Mouse (Mus musculus): ENCODE measurements around the gene Ambra1. TPM values are rescaled to one million over a fixed set of nuclear protein-coding genes. Genes with fewer than 3 reads are reported as not detected.

Ambra1 gene
- total RNA-seq (2023), result 57.8 to 64.9 TPM (median 63.1 TPM) in 4 replicates

GRCm38 (mm10) chr2:91729971-91730821 is at the start of gene Ambra1:
Gene Ambra1, plus strand, starts transcription at chr2:91730134.

DNA sequence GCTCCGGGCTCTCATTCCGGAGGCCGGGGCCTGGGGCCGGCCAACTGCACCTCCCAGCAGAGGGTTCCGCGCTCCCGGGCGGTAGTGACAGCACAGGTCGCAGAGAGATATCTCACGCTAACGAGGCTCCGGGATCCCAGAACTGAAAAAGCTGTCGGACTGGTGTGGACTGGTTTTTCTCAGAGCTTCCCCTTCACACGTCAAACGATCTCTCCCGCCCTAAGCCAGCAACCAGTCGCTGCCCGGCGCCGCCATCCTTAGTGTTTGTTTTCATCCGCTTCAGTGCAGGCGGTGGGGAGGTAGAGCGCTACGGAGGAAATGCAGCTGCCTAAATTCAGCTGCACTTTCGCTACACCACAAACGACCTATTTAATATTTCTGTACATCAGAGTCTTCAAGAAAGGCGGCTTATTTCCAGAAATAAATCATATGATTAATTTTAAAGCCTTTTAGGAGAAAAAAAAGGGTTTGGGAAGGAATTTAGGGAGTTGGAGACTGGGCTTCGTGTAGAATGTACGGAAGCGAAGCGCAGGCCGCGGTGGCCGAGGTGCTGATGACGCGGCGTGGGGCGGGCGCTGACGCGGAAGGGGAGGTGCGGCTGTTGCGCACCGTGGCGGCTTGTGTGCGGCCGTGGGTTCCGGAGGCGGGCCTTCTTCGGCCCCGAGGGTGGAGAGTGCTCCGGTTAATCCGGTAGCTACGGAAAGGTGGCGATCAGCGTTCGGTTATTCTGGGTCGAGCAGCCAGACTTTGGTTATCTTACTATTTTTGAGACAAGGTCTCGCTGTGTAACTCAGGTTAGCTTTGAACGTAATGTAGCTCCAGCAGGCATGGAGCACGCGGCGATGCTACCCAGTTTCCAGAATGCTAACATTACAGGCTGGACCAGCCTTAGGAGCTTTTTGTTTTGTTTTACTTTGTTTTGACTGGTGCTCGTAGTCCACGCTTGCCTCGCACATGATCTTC is 19.4 kb upstream of the Ambra1 start, which contains the start of the genes Atg13 and Harbi1:
Gene Atg13 (minus strand): TSS at position 305 of the 963 bp plus-strand sequence.
Gene Harbi1 (plus strand): TSS at position 581 of the 963 bp plus-strand sequence.

DNA sequence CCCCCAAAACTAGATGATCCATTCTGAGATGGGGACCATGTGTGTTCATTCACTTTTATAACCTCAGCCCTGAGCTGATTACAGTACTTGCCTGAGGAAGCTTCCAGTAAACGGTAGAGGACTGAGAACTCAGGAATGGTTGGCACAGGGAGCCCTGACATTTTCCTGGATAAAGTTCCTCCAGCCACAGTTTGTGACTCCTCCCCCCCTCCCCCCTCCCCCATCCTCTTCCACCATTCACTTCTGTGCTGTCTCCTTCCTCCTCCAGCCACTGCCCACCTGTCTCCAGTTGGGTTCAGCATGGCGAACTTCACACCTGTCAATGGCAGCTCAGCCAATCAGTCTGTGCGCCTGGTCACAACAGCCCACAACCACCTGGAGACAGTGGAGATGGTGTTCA is 197.0 kb downstream of the Ambra1 start, which contains the start of gene Chrm4:
Gene Chrm4 (plus strand): TSS at position 301 of the 400 bp plus-strand sequence.

GRCm38 (mm10) chr2:91932160-91932711 is 202.3 kb downstream of the Ambra1 start, which contains the start of gene Mdk:
Gene Mdk, minus strand, starts transcription at chr2:91932297.

DNA sequence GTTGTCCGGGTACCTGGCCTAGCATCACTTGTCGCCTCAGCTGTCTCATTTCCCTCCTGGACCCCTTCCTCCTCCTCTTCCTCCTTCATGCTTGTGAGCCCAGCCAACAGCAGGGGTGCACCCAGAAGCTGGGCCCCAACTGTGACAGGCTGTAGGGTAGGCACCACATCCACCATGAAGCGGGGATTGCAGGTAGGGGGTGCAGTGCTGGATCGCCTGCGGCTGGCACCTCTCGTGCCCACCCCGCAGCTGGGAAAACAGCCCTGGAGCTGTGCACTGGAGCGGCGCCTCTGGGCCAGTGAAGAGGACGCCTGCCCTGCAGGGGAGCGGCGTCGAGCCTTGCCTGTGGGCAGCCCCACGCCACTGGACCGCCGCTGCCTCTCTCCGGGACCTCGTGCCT is 215.5 kb downstream of the Ambra1 start, which contains the start of gene Gm9821:
Gene Gm9821 (plus strand): TSS at position 221 of the 400 bp plus-strand sequence.

Other genes with a start within 250 kb of the Ambra1 start
- 33.1 to 42.2 TPM (median 38.7 TPM) in 4 replicates for gene Ckap5, start 203.4 kb upstream of the Ambra1 start, total RNA-seq (2023)
- gene F2, start 93.7 kb upstream of the Ambra1 start, total RNA-seq (2023), result not detected in 4 replicates
- 18.6 to 25.3 TPM (median 24.6 TPM) in 4 replicates for gene Zfp408, start 80.3 kb upstream of the Ambra1 start, total RNA-seq (2023)
- gene Arhgap1, start 80.3 kb upstream of the Ambra1 start, total RNA-seq (2023), result 52.1 to 63.7 TPM (median 59.9 TPM) in 4 replicates
- gene Atg13, start 19.6 kb upstream of the Ambra1 start, total RNA-seq (2023), result 30.8 to 35.3 TPM (median 32.5 TPM) in 4 replicates
- 7.0 to 10.6 TPM (median 8.8 TPM) in 4 replicates for gene Harbi1, start 19.3 kb upstream of the Ambra1 start, total RNA-seq (2023)
- 0.66 to 1.4 TPM (median 0.87 TPM) in 4 replicates for gene Chrm4, start 197.1 kb downstream of the Ambra1 start, total RNA-seq (2023)
- gene Mdk, start 202.2 kb downstream of the Ambra1 start, total RNA-seq (2023), result 0.58 to 2.5 TPM (median 0.78 TPM) in 3 of 4 replicates, not detected in the other
- 0.29 TPM in 1 of 4 replicates, not detected in the others for gene Gm9821, start 215.6 kb downstream of the Ambra1 start, total RNA-seq (2023)
- gene Dgkz, start 245.7 kb downstream of the Ambra1 start, total RNA-seq (2023), result 208 to 231 TPM (median 220 TPM) in 4 replicates